Mouse (Mus musculus): ENCODE data around the gene Emp2. TPM values are rescaled to one million over a fixed set of nuclear protein-coding genes. Genes with fewer than 3 reads are reported as not detected.

Emp2 gene
- polyA plus RNA-seq (2015; fragmentation: Nextera tagmentation; extraction: Ambion mirVana), result 77.8 and 106 TPM in 2 replicates

DNA sequence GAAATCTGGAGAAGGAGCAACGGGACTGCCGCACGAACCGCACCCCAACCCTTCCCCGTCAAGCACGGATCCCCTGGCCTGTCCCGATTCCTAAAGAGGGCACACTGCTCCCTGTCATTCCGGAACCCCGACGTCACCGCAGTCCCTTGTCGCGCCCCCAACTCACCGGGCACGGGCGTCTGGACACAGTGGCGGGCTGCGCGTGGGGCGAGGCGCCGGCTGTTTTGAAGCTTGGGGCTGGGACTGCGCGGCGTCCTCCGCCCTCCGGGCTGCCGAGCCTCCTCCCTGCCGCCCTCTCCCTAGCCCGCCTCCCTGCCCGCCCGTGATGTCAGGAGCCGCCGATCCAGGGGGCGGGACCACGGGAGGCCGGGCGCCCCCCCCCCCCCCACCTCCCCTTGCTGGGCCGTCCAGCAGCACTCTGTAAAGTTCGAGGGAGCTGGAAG lies at the start of gene Emp2:
Gene Emp2, minus strand, starts transcription at position 323 of the 443 bp plus-strand sequence.

Small RNA genes lying within 50 kb of the gene (microRNA-seq; reads per million reads assigned to microRNA genes)
- gene Gm22932, result not detected

Other genes with a start within 250 kb of the Emp2 start
- 0.69 and 0.95 TPM in 2 replicates for gene Rpl39l, start 143.7 kb downstream of the Emp2 start, polyA plus RNA-seq (2015; fragmentation: Nextera tagmentation; extraction: Ambion mirVana)
- gene Atf7ip2, start 121.3 kb downstream of the Emp2 start, polyA plus RNA-seq (2015; fragmentation: Nextera tagmentation; extraction: Ambion mirVana), result 0.28 and 0.33 TPM in 2 replicates
- 0.82 and 1.1 TPM in 2 replicates for gene Tekt5, start 81.5 kb upstream of the Emp2 start, polyA plus RNA-seq (2015; fragmentation: Nextera tagmentation; extraction: Ambion mirVana)
- 34.4 and 35.5 TPM in 2 replicates for gene Nubp1, start 98.0 kb upstream of the Emp2 start, polyA plus RNA-seq (2015; fragmentation: Nextera tagmentation; extraction: Ambion mirVana)
- 4.5 TPM in 2 replicates for gene Tvp23a, start 133.4 kb upstream of the Emp2 start, polyA plus RNA-seq (2015; fragmentation: Nextera tagmentation; extraction: Ambion mirVana)
- gene Ciita, start 166.1 kb upstream of the Emp2 start, polyA plus RNA-seq (2015; fragmentation: Nextera tagmentation; extraction: Ambion mirVana), result 0.06 and 0.20 TPM in 2 replicates
- gene Dexi, start 229.1 kb upstream of the Emp2 start, polyA plus RNA-seq (2015; fragmentation: Nextera tagmentation; extraction: Ambion mirVana), result 14.0 and 15.1 TPM in 2 replicates
- gene Clec16a, start 231.4 kb upstream of the Emp2 start, polyA plus RNA-seq (2015; fragmentation: Nextera tagmentation; extraction: Ambion mirVana), result 21.7 and 23.1 TPM in 2 replicates